Mouse (Mus musculus) limb, embryonic 14.5 days (tissue): ENCODE data around the gene H2al2a. TPM values are rescaled to one million over a fixed set of nuclear protein-coding genes. Genes with fewer than 3 reads are reported as not detected.

ENCODE experiments used
- ATAC-seq: fragments of 200-750 bp; cut with Nextera tagmentation; 2 replicates; pipeline ENCODE4 v1.8.0; 2017; ENCODE audit warnings: low read depth, moderate number of reproducible peaks, moderate TSS enrichment; ENCODE audit not compliant: low FRiP score
- DNase-seq: peaks from one replicate; pipeline ENCODE4 v3.0.0-alpha.2; 2015; ENCODE audit warnings: low spot score
- H3K27ac ChIP-seq: fragments of 300-500 bp; sonication (generic); replicated peaks from 2 replicates; pipeline ENCODE4 v1.5.1; 2014; ENCODE audit warnings: low read depth, mild to moderate bottlenecking, low read length, moderate library complexity, mixed read lengths
- H3K27me3 ChIP-seq: fragments of 300-500 bp; sonication (generic); 2 replicates; pipeline ENCODE4 v1.6.1; 2014; ENCODE audit warnings: low read length, mixed read lengths; ENCODE audit not compliant: control insufficient read depth, insufficient read depth
- H3K36me3 ChIP-seq: fragments of 300-500 bp; sonication (generic); 2 replicates; pipeline ENCODE4 v1.6.1; 2014; ENCODE audit warnings: mild to moderate bottlenecking, low read length, moderate library complexity, mixed read lengths; ENCODE audit not compliant: control insufficient read depth, insufficient read depth
- H3K4me1 ChIP-seq: fragments of 300-500 bp; sonication (generic); 2 replicates; pipeline ENCODE4 v1.6.1; 2014; ENCODE audit warnings: antibody characterized with exemption, low read length, mixed read lengths; ENCODE audit not compliant: control insufficient read depth, insufficient read depth
- H3K4me2 ChIP-seq: fragments of 300-500 bp; sonication (generic); replicated peaks from 2 replicates; pipeline ENCODE4 v1.6.1; 2014; ENCODE audit warnings: low read depth, mild to moderate bottlenecking, low read length, moderate library complexity; ENCODE audit not compliant: severe bottlenecking
- H3K4me3 ChIP-seq: fragments of 300-500 bp; sonication (generic); replicated peaks from 2 replicates; pipeline ENCODE4 v1.5.1; 2014; ENCODE audit warnings: low read length
- H3K9ac ChIP-seq: fragments of 300-500 bp; sonication (generic); 2 replicates; pipeline ENCODE4 v1.6.1; 2014; ENCODE audit warnings: mild to moderate bottlenecking, low read depth, low read length, moderate library complexity; ENCODE audit not compliant: severe bottlenecking
- H3K9me3 ChIP-seq: fragments of 300-500 bp; sonication (generic); 2 replicates; pipeline ENCODE4 v1.6.1; 2016; ENCODE audit warnings: low read length; ENCODE audit not compliant: control insufficient read depth
- POLR2A ChIP-seq: fragments of 200-500 bp; IDR thresholded peaks from 2 replicates; pipeline ENCODE4 v1.8.0; 2012; ENCODE audit warnings: inconsistent platforms, mild to moderate bottlenecking, moderate library complexity, borderline replicate concordance; ENCODE audit not compliant: insufficient read depth, insufficient read length; ENCODE audit errors: extremely low read depth
- WGBS: fragments of 180-500 bp; shearing (Covaris S2); extraction: QIAGEN DNeasy Blood & Tissue Kit; methylation state at CpG from one replicate; pipeline ENCODE4 v1.1.7; 2014; 5-methylcytosine and 5-hydroxymethylcytosine counted together
- polyA plus RNA-seq, 2 experiments: library from polyadenylated mRNA; depleted of rRNA in 1 of 2; stranded (reverse) in 1 of 2; unstranded in 1 of 2; fragments of >200 nt; fragmentation: Nextera tagmentation in 1 of 2; extraction: Ambion mirVana in 1 of 2; gene quantifications; 2 replicates each; pipeline versions ENCODE4 v1.2.1 to v1.2.3; 2012 to 2014

The H2al2a gene
- not detected in 2 replicates for polyA plus RNA-seq (2012; rRNA removed)
- not detected in 2 replicates for polyA plus RNA-seq (2014; fragmentation: Nextera tagmentation; extraction: Ambion mirVana)

GRCm38 (mm10) chr2:17996858-17997257, at the start of gene H2al2a:
H2al2a (minus strand) TSS chr2:17996958.
- no peak for DNase-seq
- no peak within 1 kb of the TSS for H3K9ac ChIP-seq
- H3K27me3 ChIP-seq, result no peaks in the 10 kb centered on the region
- H3K4me3 ChIP-seq, result no peak within 1 kb of the TSS
- H3K9me3 ChIP-seq, result no peaks in the 10 kb centered on the region
- no peak for ATAC-seq
- H3K4me2 ChIP-seq, result no peak within 1 kb of the TSS
- no peak within 1 kb of the TSS for H3K27ac ChIP-seq
- no peaks in the 10 kb centered on the region for H3K36me3 ChIP-seq
- TF ChIP-seq POLR2A, result no peak
- H3K4me1 ChIP-seq, result no peaks in the 10 kb centered on the region

GRCm38 (mm10) chr2:18046186-18046585, 49.4 kb upstream of the H2al2a start:
- H3K27me3 ChIP-seq, result no peaks in the 10 kb centered on the region
- peaks cover 38% of the 10 kb centered on the region for H3K4me1 ChIP-seq
- DNase-seq, result no peak
- H3K36me3 ChIP-seq, result no peaks in the 10 kb centered on the region
- peak overlapping the region; percentile 96 for H3K4me3 ChIP-seq
- peak overlapping the region; percentile 89 for H3K4me2 ChIP-seq
- H3K9ac ChIP-seq, result peak overlapping the region; percentile 100
- 0% methylated on average over 4 of the region's 4 CpGs for WGBS
- no peaks in the 10 kb centered on the region for H3K9me3 ChIP-seq
- no peak for TF ChIP-seq POLR2A
- H3K27ac ChIP-seq, result peak overlapping the region; percentile 100
- ATAC-seq, result no peak

- peak overlapping the region; percentile 100 for H3K9ac ChIP-seq
- ATAC-seq (no peak), DNase-seq (no peak)
- peak overlapping the region; percentile 100 for H3K27ac ChIP-seq
- H3K36me3 ChIP-seq, result no peaks in the 10 kb centered on the region
- no peaks in the 10 kb centered on the region for H3K9me3 ChIP-seq
- no peaks in the 10 kb centered on the region for H3K27me3 ChIP-seq
- peak overlapping the region; percentile 89 for H3K4me2 ChIP-seq
- no peak for TF ChIP-seq POLR2A
- H3K4me3 ChIP-seq, result peak overlapping the region; percentile 96
- WGBS, result 7% methylated on average over 6 of the region's 6 CpGs
- H3K4me1 ChIP-seq, result peaks cover 42% of the 10 kb centered on the region
Measured at GRCm38 (mm10) chr2:18045781-18046181, 49.0 kb upstream of the H2al2a start.

GRCm38 (mm10) chr2:18045143-18045780, 48.5 kb upstream of the H2al2a start:
- DNase-seq (no peak), ATAC-seq (no peak)
- TF ChIP-seq POLR2A, result no peak
- Histone ChIP-seq H3K4me1 (peaks cover 45% of the 10 kb centered on the region), H3K27ac (peak overlapping the region; percentile 100), H3K9me3 (no peaks in the 10 kb centered on the region), H3K9ac (peak overlapping the region; percentile 100), H3K27me3 (no peaks in the 10 kb centered on the region), H3K4me3 (peak overlapping the region; percentile 96), H3K36me3 (no peaks in the 10 kb centered on the region), H3K4me2 (peak overlapping the region; percentile 89)
- 4% methylated on average over 7 of the region's 7 CpGs for WGBS

- TF ChIP-seq POLR2A, result no peak
- H3K4me3 ChIP-seq, result peak overlapping the region; percentile 7; the same call in 1 of the 2 replicates
- ATAC-seq (0 out of 2 replicates have a peak, but pooled peaks have one; percentile 20), DNase-seq (no peak)
- peak overlapping the region; percentile 61 for H3K9ac ChIP-seq
- peak overlapping the region; percentile 61 for H3K4me2 ChIP-seq
- peaks cover 46% of the 10 kb centered on the region for H3K4me1 ChIP-seq
- H3K9me3 ChIP-seq, result no peaks in the 10 kb centered on the region
- no peaks in the 10 kb centered on the region for H3K27me3 ChIP-seq
- peak overlapping the region; percentile 41; the same call in 1 of the 2 replicates for H3K27ac ChIP-seq
- H3K36me3 ChIP-seq, result no peaks in the 10 kb centered on the region
- 21% methylated on average over 13 of the region's 14 CpGs for WGBS
Measured at GRCm38 (mm10) chr2:18041199-18041885, 44.6 kb upstream of the H2al2a start.
